Mouse (Mus musculus): Measurements from ENCODE around the gene Agxt2. TPM values are rescaled to one million over a fixed set of nuclear protein-coding genes. Genes with fewer than 3 reads are reported as not detected.

Agxt2 gene
- not detected in 2 replicates for total RNA-seq (2023)

DNA sequence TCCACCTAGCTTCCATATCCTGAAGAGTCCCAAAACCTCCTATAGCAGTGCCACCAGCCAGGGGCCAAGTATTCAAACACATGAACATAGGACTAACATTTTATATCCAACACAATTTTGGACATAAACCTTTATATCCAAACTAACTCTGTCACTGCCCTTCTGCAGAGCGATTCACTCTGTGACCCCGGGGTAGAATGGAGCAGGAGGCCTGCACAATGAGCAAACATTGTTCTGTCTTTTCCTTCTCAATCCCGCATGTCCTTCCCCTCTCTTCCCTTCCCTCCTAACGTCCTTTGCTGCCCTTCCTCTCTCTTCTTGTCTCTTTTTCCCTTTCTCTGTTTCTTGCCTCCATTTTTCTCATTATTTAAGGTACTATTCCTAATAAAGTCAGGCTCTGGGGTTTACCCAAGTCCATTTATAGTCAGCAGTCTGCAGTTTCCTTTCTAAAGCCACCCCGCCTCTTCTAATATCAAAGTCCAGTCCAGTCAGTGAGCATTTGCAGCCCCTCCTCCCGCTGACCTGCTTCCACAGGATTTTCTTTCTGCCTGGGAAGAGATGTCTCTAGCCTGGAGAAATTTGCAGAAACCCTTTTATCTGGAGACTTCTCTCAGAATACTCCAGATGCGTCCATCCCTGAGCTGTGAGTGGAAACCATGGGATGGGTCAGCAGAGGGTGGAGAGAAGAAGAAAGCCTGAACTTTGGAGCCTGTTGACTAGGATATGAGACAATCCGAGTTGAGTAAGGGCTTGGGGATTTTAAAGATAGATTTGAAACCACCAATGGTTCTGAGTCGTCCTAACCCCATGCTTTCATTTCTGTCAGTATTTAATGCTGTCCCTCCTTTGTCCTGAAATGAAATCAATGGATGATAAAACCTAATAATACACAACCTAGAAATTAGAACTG is at the start of gene Agxt2:
TSS of gene Agxt2 (plus strand) at position 494 of the 910 bp plus-strand sequence.

DNA sequence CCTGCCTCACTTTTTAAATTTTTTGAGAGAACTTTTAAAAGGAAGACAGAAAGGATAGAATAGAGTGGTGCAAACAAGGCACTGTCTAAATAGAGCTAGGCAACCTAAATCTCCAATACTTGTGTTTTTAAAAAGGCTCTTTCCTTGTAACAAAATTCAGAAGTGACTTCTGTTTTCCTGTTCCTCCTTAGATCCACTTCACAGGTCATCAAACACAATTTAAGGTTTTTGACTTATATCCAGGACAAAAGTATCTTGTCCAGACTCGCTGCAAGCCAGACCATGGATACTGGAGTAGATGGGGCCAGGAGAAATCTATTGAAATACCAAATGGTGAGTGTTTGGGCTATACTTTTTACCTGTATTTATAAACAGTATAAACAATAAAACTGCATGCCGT is 33.3 kb upstream of the Agxt2 start, which contains the start of gene Gm21973:
TSS of gene Gm21973 (plus strand) at position 301 of the 400 bp plus-strand sequence.

Other genes starting within 250 kb of the Agxt2 start
- 0.77 TPM in 1 of 2 replicates, not detected in the other for gene Prlr, start 181.3 kb upstream of the Agxt2 start, total RNA-seq (2023)
- not detected in 2 replicates for gene Gm21973, start 33.2 kb upstream of the Agxt2 start, total RNA-seq (2023)
- gene Dnajc21, start 112.0 kb downstream of the Agxt2 start, total RNA-seq (2023), result 12.3 and 16.3 TPM in 2 replicates
- 19.7 and 21.4 TPM in 2 replicates for gene Brix1, start 127.4 kb downstream of the Agxt2 start, total RNA-seq (2023)
- gene Rad1, start 127.5 kb downstream of the Agxt2 start, total RNA-seq (2023), result 4.4 and 5.3 TPM in 2 replicates
- gene Ttc23l, start 200.1 kb downstream of the Agxt2 start, total RNA-seq (2023), result not detected in 2 replicates

Data from neutrophil, adult 65 days (primary cell).